Mouse (Mus musculus) forebrain, embryonic 15.5 days (tissue): Measurements from ENCODE around the gene Dcaf5. TPM values are rescaled to one million over a fixed set of nuclear protein-coding genes. Genes with fewer than 3 reads are reported as not detected.

Source experiments
- ATAC-seq: fragments of 200-750 bp; cut with Nextera tagmentation; replicated peaks from 2 replicates; pipeline ENCODE4 v1.8.0; 2017; ENCODE audit warnings: mild to moderate bottlenecking, moderate TSS enrichment, moderate library complexity
- H3K27ac ChIP-seq: fragments of 300-500 bp; sonication (generic); replicated peaks from 2 replicates; pipeline ENCODE4 v1.5.1; 2015; ENCODE audit warnings: mild to moderate bottlenecking, inconsistent platforms
- H3K27me3 ChIP-seq: fragments of 300-500 bp; sonication (generic); 2 replicates; pipeline ENCODE4 v1.6.1; 2015; ENCODE audit warnings: inconsistent platforms
- H3K36me3 ChIP-seq: fragments of 300-500 bp; sonication (generic); 2 replicates; pipeline ENCODE4 v1.6.1; 2015; ENCODE audit warnings: mild to moderate bottlenecking, inconsistent platforms
- H3K4me1 ChIP-seq: fragments of 300-500 bp; sonication (generic); 2 replicates; pipeline ENCODE4 v1.6.1; 2015; ENCODE audit warnings: inconsistent platforms
- H3K4me2 ChIP-seq: fragments of 300-500 bp; sonication (generic); replicated peaks from 2 replicates; pipeline ENCODE4 v1.6.1; 2015; ENCODE audit warnings: mild to moderate bottlenecking, inconsistent platforms
- H3K4me3 ChIP-seq: fragments of 300-500 bp; sonication (generic); 2 replicates; pipeline ENCODE4 v1.5.1; 2015; ENCODE audit warnings: mild to moderate bottlenecking, inconsistent platforms
- H3K9ac ChIP-seq: fragments of 300-500 bp; sonication (generic); replicated peaks from 2 replicates; pipeline ENCODE4 v1.6.1; 2015; ENCODE audit warnings: mild to moderate bottlenecking, inconsistent platforms
- H3K9me3 ChIP-seq: fragments of 300-500 bp; sonication (generic); 2 replicates; pipeline ENCODE4 v1.6.1; 2016; ENCODE audit warnings: inconsistent platforms
- WGBS: fragments of 180-500 bp; shearing (Covaris S2); methylation state at CpG from one replicate; pipeline ENCODE4 v1.1.7; 2015; ENCODE audit warnings: mixed read lengths; 5-methylcytosine and 5-hydroxymethylcytosine counted together
- polyA plus RNA-seq: library from polyadenylated mRNA; unstranded; fragments of >200 nt; fragmentation: Nextera tagmentation; extraction: Ambion mirVana; gene quantifications from 2 replicates; pipeline ENCODE4 v1.2.1, GENCODE M21; 2015

Dcaf5 gene
- polyA plus RNA-seq, 1 experiment from 2014 or later: 21.0 TPM

GRCm38 (mm10) chr12:80329641-80330040 is 106.8 kb downstream of the Dcaf5 start:
- H3K4me2 ChIP-seq: no peak overlapping the region
- H3K27ac ChIP-seq: no peak overlapping the region
- no peaks in the 10 kb centered on the region for H3K36me3 ChIP-seq
- no peak overlapping the region for H3K4me3 ChIP-seq
- WGBS: 49% methylated on average over 2 of the region's 2 CpGs
- H3K9ac ChIP-seq: no peak overlapping the region
- no peaks in the 10 kb centered on the region for H3K9me3 ChIP-seq
- H3K4me1 ChIP-seq: no peaks in the 10 kb centered on the region
- ATAC-seq: no peak
- no peaks in the 10 kb centered on the region for H3K27me3 ChIP-seq

- Histone ChIP-seq H3K4me1 (no peaks in the 10 kb centered on the region), H3K36me3 (no peaks in the 10 kb centered on the region), H3K9me3 (no peaks in the 10 kb centered on the region), H3K4me3 (no peak overlapping the region), H3K4me2 (no peak overlapping the region), H3K27me3 (no peaks in the 10 kb centered on the region), H3K9ac (no peak overlapping the region), H3K27ac (no peak overlapping the region)
- no peak for ATAC-seq
These were observed 110.4 kb downstream of the Dcaf5 start for GRCm38 (mm10) chr12:80326047-80326446.

GRCm38 (mm10) chr12:80324785-80325131 is 111.6 kb downstream of the Dcaf5 start:
- WGBS: 70% methylated on average over 1 of the region's 1 CpGs
- H3K4me1 ChIP-seq: no peaks in the 10 kb centered on the region

GRCm38 (mm10) chr12:80324051-80324784 is 112.2 kb downstream of the Dcaf5 start:
- Histone ChIP-seq H3K4me3 (no peak overlapping the region), H3K9ac (no peak overlapping the region), H3K27ac (no peak overlapping the region), H3K4me2 (no peak overlapping the region), H3K4me1 (no peaks in the 10 kb centered on the region), H3K9me3 (no peaks in the 10 kb centered on the region), H3K27me3 (no peaks in the 10 kb centered on the region), H3K36me3 (no peaks in the 10 kb centered on the region)
- no peak for ATAC-seq
- 84% methylated on average over 9 of the region's 9 CpGs for WGBS

More at GRCm38 (mm10) chr12:80324785-80325131, 111.6 kb downstream of the Dcaf5 start:
- Histone ChIP-seq H3K9me3 (no peaks in the 10 kb centered on the region), H3K4me3 (no peak overlapping the region), H3K36me3 (no peaks in the 10 kb centered on the region), H3K9ac (no peak overlapping the region), H3K27me3 (no peaks in the 10 kb centered on the region), H3K27ac (no peak overlapping the region), H3K4me2 (no peak overlapping the region)
- ATAC-seq: no peak

- Histone ChIP-seq H3K36me3 (no peaks in the 10 kb centered on the region), H3K9ac (no peak overlapping the region), H3K27me3 (no peaks in the 10 kb centered on the region), H3K27ac (no peak overlapping the region), H3K4me2 (no peak overlapping the region), H3K4me1 (no peaks in the 10 kb centered on the region), H3K4me3 (no peak overlapping the region), H3K9me3 (no peaks in the 10 kb centered on the region)
- 76% methylated on average over 8 of the region's 8 CpGs for WGBS
- ATAC-seq: no peak
These were observed 112.9 kb downstream of the Dcaf5 start for GRCm38 (mm10) chr12:80323371-80324050.

- Histone ChIP-seq H3K4me2 (no peak overlapping the region), H3K9me3 (no peaks in the 10 kb centered on the region), H3K4me1 (no peaks in the 10 kb centered on the region), H3K9ac (no peak overlapping the region), H3K27me3 (no peaks in the 10 kb centered on the region), H3K36me3 (no peaks in the 10 kb centered on the region), H3K4me3 (no peak overlapping the region), H3K27ac (no peak overlapping the region)
- no peak for ATAC-seq
- 75% methylated on average over 6 of the region's 6 CpGs for WGBS
These were observed 113.9 kb downstream of the Dcaf5 start for GRCm38 (mm10) chr12:80322494-80322893.

GRCm38 (mm10) chr12:80319062-80319461 is 117.3 kb downstream of the Dcaf5 start:
- no peaks in the 10 kb centered on the region for H3K27me3 ChIP-seq
- H3K27ac ChIP-seq: no peak overlapping the region
- no peak for ATAC-seq
- no peak overlapping the region for H3K4me3 ChIP-seq
- no peak overlapping the region for H3K9ac ChIP-seq
- 89% methylated on average over 2 of the region's 2 CpGs for WGBS
- no peaks in the 10 kb centered on the region for H3K4me1 ChIP-seq
- H3K4me2 ChIP-seq: no peak overlapping the region
- no peaks in the 10 kb centered on the region for H3K9me3 ChIP-seq
- no peaks in the 10 kb centered on the region for H3K36me3 ChIP-seq

- Histone ChIP-seq H3K36me3 (no peaks in the 10 kb centered on the region), H3K4me2 (no peak overlapping the region), H3K4me1 (no peaks in the 10 kb centered on the region), H3K27ac (no peak overlapping the region), H3K27me3 (no peaks in the 10 kb centered on the region), H3K9me3 (no peaks in the 10 kb centered on the region), H3K4me3 (no peak overlapping the region), H3K9ac (no peak overlapping the region)
- 94% methylated on average over 2 of the region's 2 CpGs for WGBS
- no peak for ATAC-seq
These were observed 121.1 kb downstream of the Dcaf5 start for GRCm38 (mm10) chr12:80315321-80315720.

GRCm38 (mm10) chr12:80311959-80312669 is 124.3 kb downstream of the Dcaf5 start:
- no peak overlapping the region for H3K4me3 ChIP-seq
- no peaks in the 10 kb centered on the region for H3K27me3 ChIP-seq
- no peak overlapping the region for H3K9ac ChIP-seq
- 60% methylated on average over 3 of the region's 3 CpGs for WGBS
- no peaks in the 10 kb centered on the region for H3K36me3 ChIP-seq
- no peak overlapping the region for H3K4me2 ChIP-seq
- H3K27ac ChIP-seq: no peak overlapping the region
- no peaks in the 10 kb centered on the region for H3K4me1 ChIP-seq
- no peak for ATAC-seq
- no peaks in the 10 kb centered on the region for H3K9me3 ChIP-seq

GRCm38 (mm10) chr12:80307556-80307955 is 128.8 kb downstream of the Dcaf5 start:
- 84% methylated on average over 3 of the region's 3 CpGs for WGBS
- no peak for ATAC-seq
- Histone ChIP-seq H3K9me3 (peaks cover 3% of the 10 kb centered on the region; the same call in 1 of the 2 replicates), H3K4me1 (no peaks in the 10 kb centered on the region), H3K4me3 (no peak overlapping the region), H3K36me3 (no peaks in the 10 kb centered on the region), H3K27ac (no peak overlapping the region), H3K27me3 (no peaks in the 10 kb centered on the region), H3K4me2 (no peak overlapping the region), H3K9ac (no peak overlapping the region)

GRCm38 (mm10) chr12:80304518-80304917 is 131.9 kb downstream of the Dcaf5 start:
- no peaks in the 10 kb centered on the region for H3K27me3 ChIP-seq
- H3K9me3 ChIP-seq: peaks cover 3% of the 10 kb centered on the region; the same call in 1 of the 2 replicates
- no peaks in the 10 kb centered on the region for H3K4me1 ChIP-seq
- H3K9ac ChIP-seq: no peak overlapping the region
- H3K4me3 ChIP-seq: no peak overlapping the region
- 90% methylated on average over 3 of the region's 3 CpGs for WGBS
- ATAC-seq: no peak
- H3K27ac ChIP-seq: no peak overlapping the region
- no peak overlapping the region for H3K4me2 ChIP-seq
- no peaks in the 10 kb centered on the region for H3K36me3 ChIP-seq

- ATAC-seq: no peak
- 80% methylated on average over 9 of the region's 9 CpGs for WGBS
These were observed 135.5 kb downstream of the Dcaf5 start for GRCm38 (mm10) chr12:80300833-80301456.

More at GRCm38 (mm10) chr12:80300833-80301456, 135.5 kb downstream of the Dcaf5 start:
- Histone ChIP-seq H3K27me3 (no peaks in the 10 kb centered on the region), H3K9me3 (peaks cover 3% of the 10 kb centered on the region; the same call in 1 of the 2 replicates), H3K36me3 (no peaks in the 10 kb centered on the region), H3K4me3 (no peak overlapping the region), H3K4me1 (no peaks in the 10 kb centered on the region), H3K27ac (no peak overlapping the region), H3K9ac (no peak overlapping the region), H3K4me2 (no peak overlapping the region)
